8 mouse cellular contexts compared by ENCODE assay signal in the genomic region with DNA sequence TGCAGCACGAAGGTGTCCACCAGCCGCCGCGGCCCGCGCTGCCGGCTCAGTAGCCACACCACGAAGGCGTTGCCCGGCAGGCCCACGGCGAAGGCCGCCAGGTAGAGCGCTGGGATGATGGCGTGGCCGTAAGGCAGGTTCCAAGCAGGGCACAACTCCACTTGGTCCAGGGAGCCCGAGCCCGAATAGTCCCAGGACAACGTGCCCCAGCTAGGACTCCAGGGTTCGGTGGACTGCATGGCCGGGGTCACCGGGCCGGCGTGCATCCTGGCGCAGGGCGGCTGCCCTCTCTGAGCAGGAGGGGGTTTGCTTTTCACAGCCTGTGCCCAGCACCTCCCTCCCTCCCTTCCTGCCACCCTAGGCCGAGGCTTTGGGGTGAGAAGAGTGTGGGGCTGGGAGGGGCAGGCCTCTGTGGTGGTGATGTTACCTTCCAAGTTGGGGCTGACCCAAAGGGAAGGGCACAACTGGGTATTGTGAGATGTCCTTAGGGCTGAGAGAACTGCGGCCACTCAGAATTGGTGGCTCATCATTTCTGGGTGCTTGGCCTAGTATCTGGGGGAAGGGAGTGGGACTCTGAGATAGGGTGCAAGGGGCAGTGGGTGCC. TPM values are rescaled to one million over a fixed set of nuclear protein-coding genes. Genes with fewer than 3 reads are reported as not detected.
DNase-seq lines count a peak whose midpoint lies in the region; ATAC-seq and TF ChIP-seq lines count a peak whose summit lies in the region.

A gene (minus strand): TSS at position 239 of the 604 bp plus-strand sequence.

- H3K4me2 ChIP-seq in embryonic facial prominence, embryonic 11.5 days (ENCODE audit: low read depth, low read length) = peak within 1 kb of the TSS; percentile 93
- H3K4me2 ChIP-seq in hindbrain, embryonic 13.5 days = peak within 1 kb of the TSS; percentile 92
- H3K4me2 ChIP-seq in midbrain, embryonic 16.5 days (ENCODE audit: low read length) = peak within 1 kb of the TSS; percentile 90

- DNase-seq in layer of hippocampus, adult 2 months (ENCODE audit: low spot score in 2 of 2) = no peak
- DNase-seq in layer of hippocampus, adult 9-10 months (ENCODE audit: low spot score) = no peak
- no peak for DNase-seq in embryonic facial prominence, embryonic 11.5 days (ENCODE audit: low spot score)
- no peak for DNase-seq in frontal cortex, postnatal 25 days (ENCODE audit: low spot score in 2 of 2)
- DNase-seq in spleen, adult 18-20 months = no peak
- DNase-seq in embryo, embryonic 11 days = no peak

- H3K4me1 ChIP-seq in embryonic facial prominence, embryonic 11.5 days (ENCODE audit: control insufficient read depth, insufficient read depth, low read length) = no peaks in the 10 kb centered on the region
- peaks cover 20% of the 10 kb centered on the region for H3K4me1 ChIP-seq in hindbrain, embryonic 13.5 days (replicated peaks)
- peaks cover 8% of the 10 kb centered on the region for H3K4me1 ChIP-seq in midbrain, embryonic 16.5 days (ENCODE audit: control insufficient read depth, insufficient read depth, low read length)

- peaks cover 29% of the 10 kb centered on the region for H3K27me3 ChIP-seq in embryonic facial prominence, embryonic 11.5 days (ENCODE audit: control insufficient read depth, insufficient read depth, low read length)
- peaks cover 65% of the 10 kb centered on the region for H3K27me3 ChIP-seq in hindbrain, embryonic 13.5 days
- peaks cover 42% of the 10 kb centered on the region for H3K27me3 ChIP-seq in midbrain, embryonic 16.5 days (ENCODE audit: control insufficient read depth, insufficient read depth, low read depth, low read length)

- H3K9ac ChIP-seq in embryonic facial prominence, embryonic 11.5 days (replicated peaks; ENCODE audit: low read length) = peak within 1 kb of the TSS; percentile 49
- peak within 1 kb of the TSS; percentile 80 for H3K9ac ChIP-seq in hindbrain, embryonic 13.5 days
- H3K9ac ChIP-seq in midbrain, embryonic 16.5 days (ENCODE audit: low read depth, low read length) = peak within 1 kb of the TSS; percentile 82

- no peaks in the 10 kb centered on the region for H3K9me3 ChIP-seq in embryonic facial prominence, embryonic 11.5 days (replicated peaks; ENCODE audit: control insufficient read depth, low read length)
- H3K9me3 ChIP-seq in hindbrain, embryonic 13.5 days = no peaks in the 10 kb centered on the region
- no peaks in the 10 kb centered on the region for H3K9me3 ChIP-seq in midbrain, embryonic 16.5 days (replicated peaks; ENCODE audit: control insufficient read depth, low read length, poor library complexity, severe bottlenecking)

- ATAC-seq in embryonic facial prominence, embryonic 11.5 days (replicated peaks; ENCODE audit: insufficient number of reproducible peaks, low FRiP score, low TSS enrichment, low read depth) = peak; percentile 24
- peak; percentile 30; the same call in 1 of the 2 replicates for ATAC-seq in hindbrain, embryonic 13.5 days (ENCODE audit: low FRiP score)
- peak; percentile 44 for ATAC-seq in midbrain, embryonic 16.5 days

- H3K27ac ChIP-seq in layer of hippocampus, adult 2 months = peak within 1 kb of the TSS; percentile 92
- no peak within 1 kb of the TSS for H3K27ac ChIP-seq in embryonic facial prominence, embryonic 11.5 days (replicated peaks; ENCODE audit: low read depth, low read length)
- peak within 1 kb of the TSS; percentile 69 for H3K27ac ChIP-seq in hindbrain, embryonic 13.5 days
- H3K27ac ChIP-seq in midbrain, embryonic 16.5 days (ENCODE audit: low read length) = peak within 1 kb of the TSS; percentile 66

- peak within 1 kb of the TSS; percentile 70 for H3K4me3 ChIP-seq in layer of hippocampus, adult 2 months
- H3K4me3 ChIP-seq in embryonic facial prominence, embryonic 11.5 days (ENCODE audit: low read depth, low read length) = peak within 1 kb of the TSS; percentile 47
- peak within 1 kb of the TSS; percentile 57 for H3K4me3 ChIP-seq in hindbrain, embryonic 13.5 days
- H3K4me3 ChIP-seq in midbrain, embryonic 16.5 days (ENCODE audit: low read depth, low read length) = peak within 1 kb of the TSS; percentile 60

- no peak for TF ChIP-seq CTCF in layer of hippocampus, adult 2 months (conservative IDR thresholded peaks at IDR 0.05)

- 8% methylated on average over 28 of the region's 28 CpGs for WGBS in embryonic facial prominence, embryonic 11.5 days
- 7% methylated on average over 28 of the region's 28 CpGs for WGBS in hindbrain, embryonic 13.5 days
- WGBS in midbrain, embryonic 16.5 days = 9% methylated on average over 24 of the region's 28 CpGs

- H3K36me3 ChIP-seq in embryonic facial prominence, embryonic 11.5 days (replicated peaks; ENCODE audit: control insufficient read depth, insufficient read depth, low read depth, low read length) = no peaks in the 10 kb centered on the region
- H3K36me3 ChIP-seq in hindbrain, embryonic 13.5 days = no peaks in the 10 kb centered on the region
- no peaks in the 10 kb centered on the region for H3K36me3 ChIP-seq in midbrain, embryonic 16.5 days (ENCODE audit: control insufficient read depth, insufficient read depth, low read length)

RNA-seq across cellular contexts. Expression of the gene that starts here (rescaled TPM):
- 1 to 10 TPM; 5.0 to 5.5 TPM for total RNA-seq in layer of hippocampus, adult 2 months (2021)
- not detected in 2 replicates for polyA plus RNA-seq in embryonic facial prominence, embryonic 11.5 days (2014; fragmentation: Nextera tagmentation; extraction: Ambion mirVana)
- 0.16 and 0.26 TPM in 2 replicates for polyA plus RNA-seq in hindbrain, embryonic 13.5 days (2015; fragmentation: Nextera tagmentation; extraction: Ambion mirVana)
- 0.72 and 0.77 TPM in 2 replicates for polyA plus RNA-seq in midbrain, embryonic 16.5 days (2015; fragmentation: Nextera tagmentation; extraction: Ambion mirVana)

Comparison
In these comparisons a context has a peak if more than half of its experiments do, and no peak if none do; other contexts are left out.
1. Peak in ATAC-seq, H3K4me3 ChIP-seq, H3K9ac ChIP-seq and H3K4me2 ChIP-seq in embryonic facial prominence, embryonic 11.5 days; RNA of the gene not detected or under 1 TPM.
2. Peak in ATAC-seq, H3K4me3 ChIP-seq, H3K27ac ChIP-seq, H3K9ac ChIP-seq and H3K4me2 ChIP-seq in hindbrain, embryonic 13.5 days; RNA of the gene not detected or under 1 TPM.
3. Peak in ATAC-seq, H3K4me3 ChIP-seq, H3K27ac ChIP-seq, H3K9ac ChIP-seq and H3K4me2 ChIP-seq in midbrain, embryonic 16.5 days; RNA of the gene not detected or under 1 TPM.